Mouse (Mus musculus): ENCODE measurements around the gene Prdx6b.

The Prdx6b gene

GRCm38 (mm10) chr2:80322878-80323277, 30.6 kb downstream of the Prdx6b start:
- no peak for DNase-seq (ENCODE audit: extremely low spot score, low spot score)

DNA sequence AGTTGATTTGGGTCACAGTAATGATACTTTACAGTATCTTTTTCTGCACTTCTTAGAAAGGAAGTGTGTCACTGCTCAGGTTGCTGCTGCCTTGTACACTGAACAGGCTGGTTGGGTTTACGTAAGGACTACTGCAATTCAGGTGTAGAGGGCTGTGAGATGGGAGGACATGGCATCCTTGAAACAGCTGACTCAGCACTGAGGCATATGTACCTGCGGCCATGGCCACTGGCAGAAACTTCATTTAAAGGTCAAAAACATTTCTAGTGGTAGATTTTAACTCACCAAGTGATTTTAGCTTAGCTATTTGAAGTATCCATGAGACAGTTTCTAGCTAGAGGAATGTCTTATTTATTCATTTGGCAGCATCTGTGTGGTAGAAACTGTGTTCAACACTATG, 33.5 kb downstream of the Prdx6b start:
- DNase-seq (ENCODE audit: extremely low spot score, low spot score), result no peak

- no peak for DNase-seq (ENCODE audit: extremely low spot score, low spot score)
These were observed 35.0 kb downstream of the Prdx6b start for GRCm38 (mm10) chr2:80327272-80327671.

- no peak for DNase-seq (ENCODE audit: extremely low spot score, low spot score)
These were observed 36.8 kb downstream of the Prdx6b start for GRCm38 (mm10) chr2:80328961-80329653.

DNA sequence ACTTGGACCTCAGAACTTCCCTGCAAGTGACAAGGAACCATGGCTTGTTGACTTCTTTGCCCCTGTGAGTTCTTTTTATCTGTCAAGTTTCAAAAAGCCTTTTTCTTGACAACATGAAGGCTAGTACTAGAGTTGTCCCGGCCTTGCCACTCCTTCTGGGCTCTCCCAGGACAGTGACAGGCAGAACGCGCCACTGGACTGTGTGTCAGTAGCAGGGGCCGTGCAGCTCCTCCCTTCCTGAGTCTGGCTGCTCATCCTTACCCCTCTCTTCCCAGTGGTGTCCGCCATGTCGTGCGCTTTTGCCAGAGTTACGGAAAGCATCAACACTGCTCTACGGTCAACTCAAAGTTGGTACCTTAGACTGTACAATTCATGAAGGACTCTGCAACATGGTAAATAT, 48.3 kb downstream of the Prdx6b start:
- no peak for DNase-seq (ENCODE audit: extremely low spot score, low spot score)

Data from neural tube, embryonic 10.5 days (tissue).